In the genomic region with DNA sequence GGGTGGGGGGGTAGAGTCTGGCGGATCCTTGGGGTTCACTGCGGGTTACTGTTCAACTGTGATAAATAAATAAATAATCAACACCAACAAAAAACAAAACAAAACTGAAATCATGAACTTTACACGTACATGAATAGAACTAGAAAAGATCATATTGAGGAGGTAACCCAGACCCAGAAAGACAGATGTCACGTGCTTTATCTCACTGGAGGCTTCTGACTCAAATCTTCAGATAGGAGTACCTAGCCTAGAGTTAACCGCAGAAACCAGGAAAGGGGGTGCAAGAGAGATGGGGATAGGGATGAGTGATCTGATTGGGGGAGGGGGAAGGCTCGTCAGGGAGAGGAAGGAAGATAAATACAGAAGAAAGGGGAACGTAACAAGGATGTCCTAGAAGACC, we compare ENCODE assay signal across 19 mouse cellular contexts. TPM values are rescaled to one million over a fixed set of nuclear protein-coding genes. Genes with fewer than 3 reads are reported as not detected.
DNase-seq lines count a peak whose midpoint lies in the region; TF ChIP-seq lines count a peak whose summit lies in the region.
"Had no signal": no experiment of that assay in that cellular context is flagged by ENCODE, and none has a peak within 500 bp of the region (broad histone marks: within the 10 kb centered on the region; RNA-seq: fewer than 3 reads in every experiment).

No protein-coding gene starts in this region.

- no peaks in the 10 kb centered on the region for H3K79me2 ChIP-seq in MEL (ENCODE audit: control insufficient read depth, insufficient read depth, low read length, poor library complexity)

- H3K4me1 ChIP-seq in MEL (ENCODE audit: control insufficient read depth in 1 of 2, insufficient read depth in 2 of 2, low read length in 2 of 2) = peaks cover 0 to 4% of the 10 kb centered on the region in 2 experiments; a peak in 1 of 4 replicates
- H3K4me1 ChIP-seq in kidney, adult 2 months (ENCODE audit: control insufficient read depth, insufficient read depth, low read length) = peaks cover 6% of the 10 kb centered on the region; the same call in 1 of the 2 replicates

- H3K27me3 ChIP-seq in MEL (ENCODE audit: control insufficient read depth in 1 of 2, insufficient read depth in 2 of 2, low read length in 2 of 2) = no peaks in the 10 kb centered on the region; a peak in 2 of 4 replicates
- no peaks in the 10 kb centered on the region for H3K27me3 ChIP-seq in kidney, adult 2 months (replicated peaks; ENCODE audit: control insufficient read depth, insufficient read depth, low read length)
- H3K27me3 ChIP-seq: CH12.LX, Patski had no signal

- H3K4me3 ChIP-seq in MEL (ENCODE audit: control insufficient read depth in 1 of 2, insufficient read depth in 1 of 2, low read depth in 2 of 2, low read length in 2 of 2) = no peak overlapping the region
- H3K4me3 ChIP-seq in kidney, adult 2 months (ENCODE audit: insufficient read depth, low read depth, low read length) = no peak overlapping the region

- peak in 1 of 2 experiments; percentile 18; a peak in 1 of 4 replicates for TF ChIP-seq EP300 in MEL (IDR thresholded peaks at IDR 0.05; ENCODE audit: low read depth in 1 of 2, low read length in 2 of 2)

- whole genome bisulfite sequencing in kidney, adult 2 months = 78% methylated on average over 7 of the region's 7 CpGs

- no peak for TF ChIP-seq RAD21 in MEL (IDR thresholded peaks at IDR 0.05; ENCODE audit: low read depth, low read length)

- H3K27ac ChIP-seq in MEL (ENCODE audit: control insufficient read depth, low read depth, low read length) = no peak overlapping the region
- H3K27ac ChIP-seq in kidney, adult 2 months (ENCODE audit: insufficient read depth, low read depth, low read length) = no peak overlapping the region

- TF ChIP-seq CTCF in MEL (IDR thresholded peaks at IDR 0.05 in 2 of 3, conservative IDR thresholded peaks at IDR 0.05 in 1 of 3; ENCODE audit: control insufficient read depth in 1 of 3, insufficient read depth in 1 of 3, low read depth in 2 of 3, low read length in 3 of 3, poor library complexity in 1 of 3, severe bottlenecking in 1 of 3) = no peak
- no peak for TF ChIP-seq CTCF in kidney, adult 2 months (conservative IDR thresholded peaks at IDR 0.05; ENCODE audit: insufficient read depth, insufficient read length, low read depth, low read length)

- H3K36me3 ChIP-seq in MEL (ENCODE audit: control insufficient read depth in 1 of 2, insufficient read depth in 2 of 2, low read length in 2 of 2) = no peaks in the 10 kb centered on the region; a peak in 1 of 4 replicates
- no peaks in the 10 kb centered on the region for H3K36me3 ChIP-seq in kidney, adult 2 months (ENCODE audit: control insufficient read depth, insufficient read depth, low read length)
- H3K36me3 ChIP-seq: G1E had no signal

- peak; percentile 22 for DNase-seq in MEL (ENCODE audit: low read depth, low spot score)
- no peak for DNase-seq in kidney, adult 2 months
- DNase-seq: adrenal gland, adult 2 months; adrenal gland, adult 8-10 months; adrenal gland, postnatal 10 days; adrenal gland, postnatal 14 days; adrenal gland, postnatal 25 days; adrenal gland, postnatal 36 days; B cell, adult 2 months; cerebellum, adult 11 months; cerebellum, adult 11-12 months; cerebellum, adult 18-20 months; cerebellum, adult 2 months; cerebellum, adult 8-10 months had no signal

- no peak for TF ChIP-seq POLR2A in MEL (IDR thresholded peaks at IDR 0.05; ENCODE audit: control insufficient read depth in 1 of 2, insufficient read depth in 1 of 2, low read depth in 1 of 2, low read length in 2 of 2, poor library complexity in 1 of 2)
- TF ChIP-seq POLR2A in kidney, adult 2 months (IDR thresholded peaks at IDR 0.05; ENCODE audit: low read depth, low read length) = no peak

- no peaks in the 10 kb centered on the region for H3K9me3 ChIP-seq in MEL (replicated peaks; ENCODE audit: insufficient read depth, low read length)
- H3K9me3 ChIP-seq: G1E had no signal

- no peak overlapping the region for H3K9ac ChIP-seq in MEL (ENCODE audit: control insufficient read depth, low read depth, low read length, poor library complexity, severe bottlenecking)

TF ChIP-seq in MEL, 35 proteins besides CTCF, POLR2A, EP300 and RAD21:
- TF ChIP-seq USF1 (IDR thresholded peaks at IDR 0.05; ENCODE audit: low read depth, low read length) (peak; percentile 68; the same call in 1 of the 2 replicates), GATA1 (IDR thresholded peaks at IDR 0.05; ENCODE audit: low read depth, low read length) (0 out of 2 replicates have a peak, but pooled peaks have one; percentile 11), MYC (IDR thresholded peaks at IDR 0.05; ENCODE audit: low read depth, low read length) (no peak), BHLHE40 (IDR thresholded peaks at IDR 0.05; ENCODE audit: borderline replicate concordance, low read depth, low read length) (peak; percentile 86), MEF2A (IDR thresholded peaks at IDR 0.05; ENCODE audit: extremely low read depth, insufficient replicate concordance, low read depth, low read length, poor library complexity, severe bottlenecking) (no peak), RCOR1 (IDR thresholded peaks at IDR 0.05; ENCODE audit: low read depth, low read length) (0 out of 2 replicates have a peak, but pooled peaks have one; percentile 14), ELF1 (IDR thresholded peaks at IDR 0.05; ENCODE audit: low read depth, low read length) (0 out of 2 replicates have a peak, but pooled peaks have one; percentile 8)

RNA-seq across cellular contexts. Expression of gene Accsl, which starts 20.1 kb away (rescaled TPM):
- total RNA-seq in MEL (2012; rRNA removed) = not detected in 2 replicates
- not detected for polyA plus RNA-seq in MEL (2012; ENCODE audit: insufficient read depth in 1 of 2, insufficient read length in 2 of 2, low read depth in 1 of 2, low replicate concordance in 2 of 2, missing spikeins in 1 of 2)
- polyA plus RNA-seq in kidney, adult 2 months (2012; rRNA removed) = 0.16 and 0.17 TPM in 2 replicates
- total RNA-seq: G1E had no signal
- polyA plus RNA-seq: activated CD4-positive, CD25-positive, alpha-beta regulatory T cell, adult 4 months; adrenal gland, adult 2 months; CD4-positive, CD25-positive, alpha-beta regulatory T cell, adult 4 months; G1E; Patski had no signal

RNA-seq across cellular contexts. Expression of gene Accs, which starts 39.3 kb away (rescaled TPM):
- total RNA-seq in MEL (2012; rRNA removed) = 1.0 and 1.2 TPM in 2 replicates
- 1 to 10 TPM in 1 of 2 experiments, not detected in 1; 4.5 TPM for polyA plus RNA-seq in MEL (2012; ENCODE audit: insufficient read depth in 1 of 2, insufficient read length in 2 of 2, low read depth in 1 of 2, low replicate concordance in 2 of 2, missing spikeins in 1 of 2)
- polyA plus RNA-seq in kidney, adult 2 months (2012; rRNA removed) = 14.8 and 16.3 TPM in 2 replicates
